Mouse (Mus musculus) hindbrain, embryonic 15.5 days (tissue): ENCODE data around the gene Arhgap15. TPM values are rescaled to one million over a fixed set of nuclear protein-coding genes. Genes with fewer than 3 reads are reported as not detected.

ENCODE experiments used
- ATAC-seq: fragments of 200-750 bp; cut with Nextera tagmentation; 2 replicates; pipeline ENCODE4 v1.8.0; 2017; ENCODE audit warnings: low read depth, moderate number of reproducible peaks, moderate TSS enrichment; ENCODE audit not compliant: low FRiP score
- H3K27ac ChIP-seq: fragments of 300-500 bp; sonication (generic); replicated peaks from 2 replicates; pipeline ENCODE4 v1.5.1; 2015; ENCODE audit warnings: mild to moderate bottlenecking, inconsistent platforms
- H3K27me3 ChIP-seq: fragments of 300-500 bp; sonication (generic); 2 replicates; pipeline ENCODE4 v1.6.1; 2015; ENCODE audit warnings: control low read depth, inconsistent platforms
- H3K36me3 ChIP-seq: fragments of 300-500 bp; sonication (generic); 2 replicates; pipeline ENCODE4 v1.6.1; 2015; ENCODE audit warnings: control low read depth, inconsistent platforms
- H3K4me1 ChIP-seq: fragments of 300-500 bp; sonication (generic); replicated peaks from 2 replicates; pipeline ENCODE4 v1.6.1; 2015; ENCODE audit warnings: control low read depth, inconsistent platforms
- H3K4me2 ChIP-seq: fragments of 300-500 bp; sonication (generic); 2 replicates; pipeline ENCODE4 v1.6.1; 2015; ENCODE audit warnings: moderate library complexity, mild to moderate bottlenecking, inconsistent platforms
- H3K4me3 ChIP-seq: fragments of 300-500 bp; sonication (generic); 2 replicates; pipeline ENCODE4 v1.5.1; 2015; ENCODE audit warnings: mild to moderate bottlenecking, inconsistent platforms
- H3K9ac ChIP-seq: fragments of 300-500 bp; sonication (generic); 2 replicates; pipeline ENCODE4 v1.6.1; 2015; ENCODE audit warnings: inconsistent platforms
- H3K9me3 ChIP-seq: fragments of 300-500 bp; sonication (generic); 2 replicates; pipeline ENCODE4 v1.6.1; 2016; ENCODE audit warnings: control low read depth, inconsistent platforms
- WGBS: fragments of 180-500 bp; shearing (Covaris S2); methylation state at CpG from one replicate; pipeline ENCODE4 v1.1.7; 2015; 5-methylcytosine and 5-hydroxymethylcytosine counted together
- polyA plus RNA-seq: library from polyadenylated mRNA; unstranded; fragments of >200 nt; fragmentation: Nextera tagmentation; extraction: Ambion mirVana; gene quantifications from 2 replicates; pipeline ENCODE4 v1.2.1, GENCODE M21; 2015

Arhgap15 gene
- polyA plus RNA-seq, 1 experiment from 2014 or later = 3.3 TPM

DNA sequence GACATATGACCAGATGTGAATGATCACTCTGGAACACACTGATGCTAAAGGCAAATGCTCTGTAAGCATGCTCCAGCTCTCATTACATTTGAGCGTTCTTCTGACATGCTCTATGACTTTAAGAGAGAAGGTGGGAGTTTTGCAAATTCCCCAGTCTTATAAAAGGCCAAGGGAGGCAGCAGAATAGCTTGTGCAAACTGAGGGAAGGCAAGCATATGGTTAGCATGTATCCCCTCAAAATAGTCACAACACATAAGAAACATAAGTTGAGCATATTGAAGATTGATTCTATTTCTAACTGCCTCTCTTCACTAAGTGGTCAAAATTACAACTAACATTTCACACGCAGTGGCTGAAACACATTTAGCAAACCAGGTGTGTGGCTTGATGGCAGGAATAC, 631.6 kb downstream of the Arhgap15 start:
- WGBS = 75% methylated on average over 2 of the region's 2 CpGs

DNA sequence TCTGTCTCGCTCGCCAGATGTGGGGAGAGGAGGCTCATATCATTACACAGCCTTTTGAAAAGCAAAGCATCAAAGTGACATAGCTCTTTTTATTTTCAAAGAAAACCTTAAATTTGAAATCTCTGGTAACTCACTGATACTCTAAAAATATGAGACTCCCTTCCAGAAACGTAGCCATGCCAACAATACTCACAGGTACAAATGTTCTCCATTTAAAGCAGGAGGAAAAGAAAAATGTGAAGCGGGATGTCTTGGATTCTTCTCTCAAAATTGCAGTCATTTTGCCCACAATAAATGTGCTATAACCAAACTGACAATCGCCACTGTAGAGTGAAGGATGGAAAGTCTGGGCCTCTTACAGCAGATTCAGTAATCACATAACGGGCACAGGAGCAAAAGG, 635.9 kb downstream of the Arhgap15 start:
- Histone ChIP-seq H3K9me3 (no peaks in the 10 kb centered on the region), H3K36me3 (no peaks in the 10 kb centered on the region), H3K27me3 (no peaks in the 10 kb centered on the region), H3K27ac (no peak overlapping the region), H3K9ac (no peak overlapping the region), H3K4me3 (no peak overlapping the region), H3K4me2 (no peak overlapping the region), H3K4me1 (no peaks in the 10 kb centered on the region)
- WGBS = 89% methylated on average over 6 of the region's 6 CpGs
- ATAC-seq = no peak

More for the DNA sequence above, 631.6 kb downstream of the Arhgap15 start:
- H3K36me3 ChIP-seq = no peaks in the 10 kb centered on the region
- no peak overlapping the region for H3K4me2 ChIP-seq
- H3K9ac ChIP-seq = no peak overlapping the region
- H3K27ac ChIP-seq = no peak overlapping the region
- no peaks in the 10 kb centered on the region for H3K9me3 ChIP-seq
- H3K4me1 ChIP-seq = no peaks in the 10 kb centered on the region
- ATAC-seq = no peak
- H3K4me3 ChIP-seq = no peak overlapping the region
- no peaks in the 10 kb centered on the region for H3K27me3 ChIP-seq

DNA sequence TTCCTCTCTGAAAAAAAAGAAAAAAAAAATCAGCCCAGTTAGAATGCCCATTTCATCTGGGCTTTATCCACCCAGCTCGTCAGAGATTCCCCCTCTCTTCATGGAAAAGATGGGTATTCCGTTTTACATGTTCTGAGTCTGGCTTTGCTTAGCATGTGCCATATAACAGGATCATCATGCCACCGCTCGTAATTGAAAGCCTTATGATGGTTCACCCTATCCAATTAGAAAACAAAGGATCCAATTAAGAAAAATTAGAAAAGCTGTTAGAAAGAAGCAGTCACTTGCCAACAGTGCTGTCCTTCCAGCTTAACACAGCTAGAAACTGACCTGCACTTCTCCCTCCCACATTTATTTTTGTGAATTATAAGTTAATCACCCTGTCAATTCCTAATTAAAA, 640.9 kb downstream of the Arhgap15 start:
- ATAC-seq = no peak
- Histone ChIP-seq H3K36me3 (no peaks in the 10 kb centered on the region), H3K4me3 (no peak overlapping the region), H3K9me3 (no peaks in the 10 kb centered on the region), H3K9ac (no peak overlapping the region), H3K27me3 (no peaks in the 10 kb centered on the region), H3K4me2 (no peak overlapping the region), H3K4me1 (no peaks in the 10 kb centered on the region), H3K27ac (no peak overlapping the region)
- WGBS = 59% methylated on average over 4 of the region's 4 CpGs

DNA sequence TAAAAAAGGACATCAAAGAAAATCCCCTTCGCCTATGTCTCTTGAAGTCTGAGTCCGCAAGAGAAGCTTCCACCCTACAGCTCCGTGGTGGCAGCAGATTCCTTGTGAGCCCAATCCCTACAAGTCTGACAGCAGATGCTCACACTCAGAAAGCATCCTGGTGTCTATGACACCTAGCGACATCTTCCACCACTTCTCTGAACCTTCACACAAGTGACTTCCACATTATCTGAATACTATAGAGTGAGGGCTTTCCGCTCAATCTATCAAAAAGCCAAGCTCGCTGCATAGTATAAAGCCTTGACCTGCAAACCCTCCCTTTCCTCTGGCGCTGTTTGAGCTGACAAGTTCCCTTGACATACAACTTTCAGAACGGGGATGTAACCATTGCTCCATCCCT, 645.2 kb downstream of the Arhgap15 start:
- WGBS = 88% methylated on average over 8 of the region's 8 CpGs
- Histone ChIP-seq H3K4me2 (no peak overlapping the region), H3K36me3 (no peaks in the 10 kb centered on the region), H3K27ac (no peak overlapping the region), H3K4me1 (0 out of 2 replicates have a peak, but pooled peaks cover 3% of the 10 kb centered on the region), H3K27me3 (no peaks in the 10 kb centered on the region), H3K9me3 (no peaks in the 10 kb centered on the region), H3K4me3 (no peak overlapping the region), H3K9ac (no peak overlapping the region)
- no peak for ATAC-seq

DNA sequence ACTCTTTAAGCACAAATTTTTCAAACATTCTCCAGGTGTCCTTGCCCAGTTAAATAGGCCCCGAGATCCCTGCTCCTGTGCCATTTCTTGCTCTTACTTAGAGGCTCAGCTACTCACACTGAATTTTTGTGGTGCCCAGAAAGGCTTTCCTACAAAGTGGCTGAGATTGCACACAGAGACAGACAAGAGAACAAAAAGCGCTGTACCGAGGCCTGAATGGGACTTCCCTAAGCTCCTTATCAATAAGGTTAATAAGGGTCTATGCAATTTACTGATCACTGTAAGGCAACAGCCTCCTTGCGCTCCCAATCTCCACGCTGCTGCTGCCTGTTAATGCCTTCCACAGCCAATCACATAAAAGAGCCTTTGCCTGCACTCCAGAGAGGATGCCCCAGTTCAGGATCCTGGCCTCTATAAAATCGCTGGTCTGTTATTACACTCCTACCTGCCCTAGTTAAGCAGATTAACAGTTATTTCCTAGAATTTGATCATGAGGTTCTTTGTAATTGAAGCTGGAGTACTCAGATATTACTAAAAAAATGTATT, 646.4 kb downstream of the Arhgap15 start:
- WGBS = 36% methylated on average over 6 of the region's 6 CpGs
- Histone ChIP-seq H3K27me3 (no peaks in the 10 kb centered on the region), H3K4me1 (0 out of 2 replicates have a peak, but pooled peaks cover 3% of the 10 kb centered on the region), H3K4me3 (no peak overlapping the region), H3K9ac (no peak overlapping the region), H3K9me3 (no peaks in the 10 kb centered on the region), H3K36me3 (no peaks in the 10 kb centered on the region), H3K27ac (no peak overlapping the region), H3K4me2 (no peak overlapping the region)
- no peak for ATAC-seq

DNA sequence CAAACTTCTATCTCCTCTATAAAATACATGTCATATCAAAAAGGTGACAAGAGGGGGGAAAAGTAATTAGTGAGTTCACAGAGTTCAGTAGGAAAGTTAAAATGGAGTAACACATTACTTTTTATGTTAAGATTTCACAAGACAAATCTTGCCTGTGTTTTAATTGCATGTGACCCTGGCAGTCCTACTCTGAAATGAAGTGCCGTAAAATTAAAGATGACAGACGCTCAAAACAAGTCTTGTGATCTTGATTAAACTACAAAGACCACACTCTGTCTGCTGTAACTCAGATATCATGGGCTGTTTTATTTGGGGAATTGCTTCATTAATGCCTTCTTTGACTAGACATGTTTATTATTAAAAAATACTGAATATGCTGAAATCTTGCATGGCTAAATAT, 647.0 kb downstream of the Arhgap15 start:
- H3K4me2 ChIP-seq = no peak overlapping the region
- no peak overlapping the region for H3K9ac ChIP-seq
- H3K9me3 ChIP-seq = no peaks in the 10 kb centered on the region
- no peaks in the 10 kb centered on the region for H3K36me3 ChIP-seq
- H3K27ac ChIP-seq = no peak overlapping the region
- H3K4me3 ChIP-seq = no peak overlapping the region
- H3K27me3 ChIP-seq = no peaks in the 10 kb centered on the region
- 0 out of 2 replicates have a peak, but pooled peaks cover 3% of the 10 kb centered on the region for H3K4me1 ChIP-seq
- no peak for ATAC-seq
- WGBS = 74% methylated on average over 2 of the region's 2 CpGs

DNA sequence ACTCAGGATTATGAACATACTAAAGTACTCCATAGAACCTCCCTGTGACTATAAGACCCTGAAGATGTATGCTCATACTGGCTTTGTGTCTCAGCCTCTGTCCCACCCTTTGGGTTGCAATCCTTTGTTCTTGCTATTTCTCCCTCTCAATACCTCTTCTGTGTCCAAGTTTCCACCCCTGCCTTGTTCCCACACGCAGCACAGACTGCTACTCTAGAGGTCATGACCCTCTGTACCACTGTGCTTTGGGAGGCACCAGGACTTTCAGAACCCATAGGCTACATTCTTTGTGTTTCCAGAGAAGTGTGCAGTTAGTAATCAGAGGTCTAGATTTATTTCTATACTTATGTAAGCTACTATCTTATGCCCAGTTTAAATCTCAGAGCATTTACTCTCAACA, 648.6 kb downstream of the Arhgap15 start:
- Histone ChIP-seq H3K9me3 (no peaks in the 10 kb centered on the region), H3K4me3 (no peak overlapping the region), H3K9ac (no peak overlapping the region), H3K4me1 (0 out of 2 replicates have a peak, but pooled peaks cover 3% of the 10 kb centered on the region), H3K27ac (no peak overlapping the region), H3K27me3 (no peaks in the 10 kb centered on the region), H3K4me2 (no peak overlapping the region), H3K36me3 (no peaks in the 10 kb centered on the region)
- 11% methylated on average over 1 of the region's 1 CpGs for WGBS
- no peak for ATAC-seq

DNA sequence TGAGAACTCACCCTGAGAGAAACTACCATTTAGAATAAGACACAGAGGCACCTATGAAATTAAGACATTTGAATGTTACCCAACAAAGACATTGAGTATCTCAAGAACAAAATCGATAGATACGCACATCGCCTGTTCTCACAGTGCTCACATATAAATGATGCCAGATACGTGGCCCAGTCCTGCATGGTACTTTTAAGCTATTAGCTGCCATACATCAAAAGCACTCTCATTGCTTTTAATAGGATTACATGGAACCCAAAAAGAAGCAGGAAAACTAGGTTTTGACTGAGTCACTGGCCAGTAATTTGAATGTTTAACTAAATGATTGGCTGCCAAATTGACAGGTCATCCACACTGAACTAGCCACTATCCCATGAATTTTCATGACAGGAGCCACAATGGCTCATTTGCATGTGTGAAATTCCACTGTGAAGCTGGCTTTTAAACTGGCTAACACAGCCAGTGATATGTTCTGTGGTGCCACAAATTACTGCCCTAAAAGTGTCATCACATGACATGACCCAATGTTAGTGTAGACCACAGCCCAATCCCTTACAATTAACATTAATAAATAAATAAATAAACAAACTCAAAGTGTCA, 649.2 kb downstream of the Arhgap15 start:
- H3K4me1 ChIP-seq = 0 out of 2 replicates have a peak, but pooled peaks cover 3% of the 10 kb centered on the region
- 57% methylated on average over 4 of the region's 4 CpGs for WGBS

DNA sequence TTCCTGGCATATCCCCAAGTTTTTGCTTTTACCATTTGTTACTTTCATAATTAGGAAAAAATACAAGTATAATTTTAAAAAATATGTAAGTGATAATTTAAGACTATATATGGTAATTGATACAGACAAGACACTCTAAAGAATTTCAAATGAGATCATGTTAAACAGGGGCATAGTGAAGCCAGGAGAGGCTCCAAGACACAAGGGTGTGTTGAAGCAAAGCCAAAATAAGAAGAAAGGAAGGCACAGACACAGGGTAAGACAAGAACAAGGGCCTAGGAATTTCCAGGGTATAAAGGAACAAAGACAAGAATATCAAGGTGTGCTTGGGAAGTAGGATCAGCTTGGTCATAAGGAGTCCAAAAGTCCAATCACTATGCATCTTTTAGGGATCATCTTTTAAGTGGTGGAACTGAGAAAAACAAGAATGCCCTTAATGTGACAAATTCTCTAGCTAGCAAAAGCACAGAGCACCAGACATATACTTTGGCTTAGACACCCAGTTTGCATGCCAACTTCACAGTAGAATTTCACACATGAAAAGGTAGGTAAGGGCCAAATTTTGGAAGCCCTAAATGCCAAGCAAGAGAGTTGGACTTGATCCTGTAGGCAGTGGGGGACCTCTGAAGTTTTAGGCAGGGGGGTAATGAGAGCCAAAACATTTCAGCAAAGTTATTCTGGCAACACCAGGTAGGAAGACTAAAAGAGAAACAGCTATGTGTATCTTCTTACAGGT, 650.7 kb downstream of the Arhgap15 start:
- Histone ChIP-seq H3K4me1 (0 out of 2 replicates have a peak, but pooled peaks cover 3% of the 10 kb centered on the region), H3K9ac (no peak overlapping the region), H3K9me3 (no peaks in the 10 kb centered on the region), H3K36me3 (no peaks in the 10 kb centered on the region), H3K4me2 (no peak overlapping the region), H3K27ac (no peak overlapping the region), H3K4me3 (no peak overlapping the region), H3K27me3 (no peaks in the 10 kb centered on the region)
- ATAC-seq = no peak

More for the DNA sequence above, 649.2 kb downstream of the Arhgap15 start:
- Histone ChIP-seq H3K36me3 (no peaks in the 10 kb centered on the region), H3K27me3 (no peaks in the 10 kb centered on the region), H3K4me2 (no peak overlapping the region), H3K27ac (no peak overlapping the region), H3K4me3 (no peak overlapping the region), H3K9ac (no peak overlapping the region), H3K9me3 (no peaks in the 10 kb centered on the region)
- ATAC-seq = no peak

DNA sequence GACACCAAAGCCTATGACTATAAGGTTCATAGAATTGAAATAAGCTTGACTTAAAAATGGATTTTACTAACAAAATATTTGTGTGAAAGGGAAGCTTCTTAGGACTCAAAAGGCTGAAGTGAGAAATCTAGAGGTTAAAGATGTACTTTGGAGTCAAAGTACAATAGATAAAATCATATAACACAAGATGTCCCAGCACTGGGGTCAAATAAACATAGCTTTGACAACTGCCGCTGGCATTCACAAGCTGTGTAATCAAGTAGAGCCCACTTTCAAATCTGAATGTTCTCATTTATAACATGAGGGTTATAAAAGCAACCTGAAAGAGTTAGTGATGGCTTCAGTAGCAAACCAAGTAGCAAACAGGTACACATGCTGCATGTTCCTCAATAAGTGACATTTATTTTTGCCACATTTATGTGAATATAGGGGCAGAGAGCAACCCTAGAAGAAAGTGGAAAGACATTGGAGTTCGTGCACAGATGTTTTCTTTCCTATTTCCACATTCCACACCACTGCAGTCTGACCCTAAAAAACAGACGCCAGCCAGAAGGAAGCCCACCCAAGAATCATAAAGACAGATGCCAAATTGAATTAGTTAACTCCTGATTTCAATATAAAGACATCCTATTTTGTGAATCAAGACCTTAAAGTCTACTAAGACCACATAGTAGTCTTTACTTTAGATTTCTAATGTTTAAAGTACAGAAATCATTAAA, 653.2 kb downstream of the Arhgap15 start:
- WGBS = 73% methylated on average over 3 of the region's 3 CpGs
- no peak overlapping the region for H3K4me3 ChIP-seq
- H3K4me2 ChIP-seq = no peak overlapping the region
- H3K27me3 ChIP-seq = no peaks in the 10 kb centered on the region
- ATAC-seq = no peak
- H3K9ac ChIP-seq = no peak overlapping the region
- peaks cover 10% of the 10 kb centered on the region for H3K9me3 ChIP-seq
- H3K36me3 ChIP-seq = no peaks in the 10 kb centered on the region
- no peak overlapping the region for H3K27ac ChIP-seq
- H3K4me1 ChIP-seq = no peaks in the 10 kb centered on the region

DNA sequence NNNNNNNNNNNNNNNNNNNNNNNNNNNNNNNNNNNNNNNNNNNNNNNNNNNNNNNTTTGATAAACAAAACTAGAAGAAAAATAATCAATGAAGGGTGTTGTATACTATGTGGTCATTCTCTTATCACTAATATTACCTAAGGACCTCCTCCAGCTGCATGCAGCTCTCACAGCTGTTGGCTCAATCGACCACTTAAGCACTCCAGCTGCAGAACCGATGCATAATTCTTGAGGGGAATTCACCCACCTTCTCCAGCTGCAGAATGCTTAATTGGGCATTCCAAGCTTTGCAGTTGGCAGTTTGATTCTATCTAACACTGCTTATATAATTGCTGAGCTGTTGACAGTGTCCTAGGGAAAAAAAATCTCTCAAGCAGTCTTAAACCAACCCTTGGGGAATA, 663.0 kb downstream of the Arhgap15 start:
- Histone ChIP-seq H3K4me1 (no peaks in the 10 kb centered on the region), H3K9me3 (peaks cover 4% of the 10 kb centered on the region; the same call in 1 of the 2 replicates), H3K4me2 (no peak overlapping the region), H3K4me3 (no peak overlapping the region), H3K9ac (no peak overlapping the region), H3K36me3 (no peaks in the 10 kb centered on the region), H3K27me3 (no peaks in the 10 kb centered on the region), H3K27ac (no peak overlapping the region)
- no peak for ATAC-seq
- WGBS = 72% methylated on average over 2 of the region's 2 CpGs

DNA sequence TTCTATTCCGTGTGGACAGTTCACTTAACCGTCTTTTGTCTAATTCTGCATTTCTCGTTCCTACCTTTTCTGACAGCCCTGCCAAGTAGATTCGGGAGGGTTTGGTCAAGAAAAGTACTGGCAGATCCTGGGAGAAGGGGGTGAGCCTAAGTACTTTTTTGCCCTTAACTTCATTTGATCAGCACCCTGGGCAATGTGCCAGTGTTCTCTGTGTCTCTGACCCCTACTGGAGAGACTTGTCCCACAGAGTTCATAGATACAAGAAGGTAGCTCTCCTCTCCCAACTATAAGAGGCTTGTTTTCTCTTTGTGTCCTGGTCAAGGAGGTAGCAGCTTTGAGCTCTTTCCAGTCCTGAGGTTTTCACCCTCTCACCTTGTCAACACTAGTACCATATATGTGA, 667.7 kb downstream of the Arhgap15 start:
- ATAC-seq = no peak
- H3K4me3 ChIP-seq = no peak overlapping the region
- no peak overlapping the region for H3K4me2 ChIP-seq
- no peaks in the 10 kb centered on the region for H3K4me1 ChIP-seq
- H3K9ac ChIP-seq = no peak overlapping the region
- 90% methylated on average over 4 of the region's 4 CpGs for WGBS
- no peak overlapping the region for H3K27ac ChIP-seq
- H3K9me3 ChIP-seq = no peaks in the 10 kb centered on the region
- no peaks in the 10 kb centered on the region for H3K27me3 ChIP-seq
- H3K36me3 ChIP-seq = no peaks in the 10 kb centered on the region
